ENCODE assay signal across 18 mouse cellular contexts in genomic region chr3:131998838-131999613, GRCm38 (mm10).
DNase-seq lines count a peak whose midpoint lies in the region; ATAC-seq lines count a peak whose summit lies in the region.
"Had no signal": no experiment of that assay in that cellular context is flagged by ENCODE, and none has a peak within 500 bp of the region (broad histone marks: within the 10 kb centered on the region; RNA-seq: fewer than 3 reads in every experiment).

No protein-coding gene starts in this region.

- no peak for DNase-seq in forebrain, embryonic 10.5 days (ENCODE audit: extremely low spot score, low spot score)
- no peak for DNase-seq in forebrain, embryonic 11.5 days (ENCODE audit: low spot score)
- DNase-seq in midbrain, embryonic 14.5 days: peak; percentile 23
- no peak for DNase-seq in midbrain, embryonic 10.5 days (ENCODE audit: low spot score)
- DNase-seq in hindbrain, embryonic 14.5 days (ENCODE audit: low spot score): no peak
- no peak for DNase-seq in c-Kit-positive CD71-positive TER-119-positive erythroid progenitor cells, embryonic 14.5 days (ENCODE audit: low spot score)
- DNase-seq in left cerebral cortex, adult 18-20 months (ENCODE audit: low spot score in 2 of 2): no peak
- DNase-seq: cerebellum, postnatal 25 days; gastrocnemius, postnatal 25 days; kidney, adult 9 months; kidney, postnatal 4 days; lung, postnatal 10 days; thymus, adult 2 months had no signal

- H3K27me3 ChIP-seq in forebrain, embryonic 10.5 days (ENCODE audit: poor library complexity, severe bottlenecking): no peaks in the 10 kb centered on the region
- no peaks in the 10 kb centered on the region for H3K27me3 ChIP-seq in forebrain, embryonic 11.5 days (ENCODE audit: control insufficient read depth, insufficient read depth, low read length)
- H3K27me3 ChIP-seq in midbrain, embryonic 14.5 days (ENCODE audit: control insufficient read depth, insufficient read depth, low read length): no peaks in the 10 kb centered on the region
- H3K27me3 ChIP-seq in midbrain, embryonic 10.5 days (ENCODE audit: low read depth, poor library complexity, severe bottlenecking): no peaks in the 10 kb centered on the region
- H3K27me3 ChIP-seq in hindbrain, embryonic 14.5 days (ENCODE audit: control insufficient read depth, insufficient read depth, low read length): no peaks in the 10 kb centered on the region
- no peaks in the 10 kb centered on the region for H3K27me3 ChIP-seq in neural tube, embryonic 14.5 days (ENCODE audit: control insufficient read depth, insufficient read depth, low read length)
- H3K27me3 ChIP-seq: stomach, embryonic 15.5 days had no signal

- H3K4me1 ChIP-seq in forebrain, embryonic 10.5 days: peaks cover 17% of the 10 kb centered on the region
- no peaks in the 10 kb centered on the region for H3K4me1 ChIP-seq in forebrain, embryonic 11.5 days (replicated peaks; ENCODE audit: control insufficient read depth, insufficient read depth, low read length)
- H3K4me1 ChIP-seq in midbrain, embryonic 14.5 days (ENCODE audit: control insufficient read depth, insufficient read depth, low read length): 0 out of 2 replicates have a peak, but pooled peaks cover 3% of the 10 kb centered on the region
- peaks cover 18% of the 10 kb centered on the region for H3K4me1 ChIP-seq in midbrain, embryonic 10.5 days
- 0 out of 2 replicates have a peak, but pooled peaks cover 12% of the 10 kb centered on the region for H3K4me1 ChIP-seq in hindbrain, embryonic 14.5 days (replicated peaks; ENCODE audit: control insufficient read depth, insufficient read depth, low read length)
- H3K4me1 ChIP-seq in neural tube, embryonic 14.5 days (ENCODE audit: control insufficient read depth, insufficient read depth, low read length): no peaks in the 10 kb centered on the region
- H3K4me1 ChIP-seq: stomach, embryonic 15.5 days had no signal

- H3K9ac ChIP-seq in forebrain, embryonic 11.5 days (ENCODE audit: low read length): no peak overlapping the region
- no peak overlapping the region for H3K9ac ChIP-seq in midbrain, embryonic 14.5 days (replicated peaks; ENCODE audit: low read length)
- H3K9ac ChIP-seq in hindbrain, embryonic 14.5 days: 0 out of 2 replicates have a peak overlapping the region, but pooled peaks have one; percentile 13
- H3K9ac ChIP-seq in neural tube, embryonic 14.5 days (replicated peaks; ENCODE audit: low read depth, low read length): no peak overlapping the region
- H3K9ac ChIP-seq: liver, embryonic 14.5 days; stomach, embryonic 15.5 days had no signal

- no peak overlapping the region for H3K4me2 ChIP-seq in forebrain, embryonic 11.5 days (ENCODE audit: low read depth, low read length, severe bottlenecking)
- no peak overlapping the region for H3K4me2 ChIP-seq in midbrain, embryonic 14.5 days (ENCODE audit: low read length)
- no peak overlapping the region for H3K4me2 ChIP-seq in hindbrain, embryonic 14.5 days (replicated peaks)
- H3K4me2 ChIP-seq in neural tube, embryonic 14.5 days (ENCODE audit: low read depth, low read length): no peak overlapping the region
- H3K4me2 ChIP-seq: stomach, embryonic 15.5 days had no signal

- no peak overlapping the region for H3K4me3 ChIP-seq in forebrain, embryonic 10.5 days
- H3K4me3 ChIP-seq in forebrain, embryonic 11.5 days (ENCODE audit: low read depth, low read length): no peak overlapping the region
- H3K4me3 ChIP-seq in midbrain, embryonic 14.5 days (replicated peaks; ENCODE audit: low read depth, low read length): no peak overlapping the region
- no peak overlapping the region for H3K4me3 ChIP-seq in midbrain, embryonic 10.5 days
- H3K4me3 ChIP-seq in hindbrain, embryonic 14.5 days (replicated peaks; ENCODE audit: low read length): no peak overlapping the region
- no peak overlapping the region for H3K4me3 ChIP-seq in neural tube, embryonic 14.5 days (ENCODE audit: low read depth, low read length)
- H3K4me3 ChIP-seq: myocyte; stomach, embryonic 15.5 days had no signal

- no peak for ATAC-seq in forebrain, embryonic 11.5 days (replicated peaks; ENCODE audit: low FRiP score)
- no peak for ATAC-seq in midbrain, embryonic 14.5 days (ENCODE audit: low FRiP score, low TSS enrichment)
- 0 out of 2 replicates have a peak, but pooled peaks have one; percentile 40 for ATAC-seq in hindbrain, embryonic 14.5 days (ENCODE audit: low FRiP score)
- ATAC-seq in neural tube, embryonic 14.5 days (ENCODE audit: low read depth): peak; percentile 60; the same call in 1 of the 2 replicates
- ATAC-seq: activated CD4-positive, CD25-positive, alpha-beta regulatory T cell, adult 4 months had no signal

- H3K9me3 ChIP-seq in forebrain, embryonic 10.5 days: no peaks in the 10 kb centered on the region
- H3K9me3 ChIP-seq in forebrain, embryonic 11.5 days (ENCODE audit: control insufficient read depth, low read length): no peaks in the 10 kb centered on the region
- H3K9me3 ChIP-seq in midbrain, embryonic 14.5 days (ENCODE audit: control insufficient read depth, low read length): no peaks in the 10 kb centered on the region
- no peaks in the 10 kb centered on the region for H3K9me3 ChIP-seq in midbrain, embryonic 10.5 days (replicated peaks)
- H3K9me3 ChIP-seq in hindbrain, embryonic 14.5 days (ENCODE audit: control insufficient read depth, low read length): no peaks in the 10 kb centered on the region
- no peaks in the 10 kb centered on the region for H3K9me3 ChIP-seq in neural tube, embryonic 14.5 days (ENCODE audit: control insufficient read depth, low read length)
- H3K9me3 ChIP-seq: stomach, embryonic 15.5 days had no signal

- H3K36me3 ChIP-seq in forebrain, embryonic 10.5 days (replicated peaks): no peaks in the 10 kb centered on the region
- H3K36me3 ChIP-seq in forebrain, embryonic 11.5 days (ENCODE audit: control insufficient read depth, insufficient read depth, low read length): no peaks in the 10 kb centered on the region
- no peaks in the 10 kb centered on the region for H3K36me3 ChIP-seq in midbrain, embryonic 14.5 days (ENCODE audit: control insufficient read depth, insufficient read depth, low read length)
- no peaks in the 10 kb centered on the region for H3K36me3 ChIP-seq in midbrain, embryonic 10.5 days
- H3K36me3 ChIP-seq in hindbrain, embryonic 14.5 days (replicated peaks; ENCODE audit: control insufficient read depth, insufficient read depth): no peaks in the 10 kb centered on the region
- no peaks in the 10 kb centered on the region for H3K36me3 ChIP-seq in neural tube, embryonic 14.5 days (ENCODE audit: control insufficient read depth, insufficient read depth, low read length)
- H3K36me3 ChIP-seq: stomach, embryonic 15.5 days had no signal

- 0 out of 2 replicates have a peak overlapping the region, but pooled peaks have one; percentile 35 for H3K27ac ChIP-seq in forebrain, embryonic 10.5 days
- H3K27ac ChIP-seq in forebrain, embryonic 11.5 days (ENCODE audit: low read depth, low read length): no peak overlapping the region
- no peak overlapping the region for H3K27ac ChIP-seq in midbrain, embryonic 14.5 days (replicated peaks; ENCODE audit: low read depth, low read length)
- H3K27ac ChIP-seq in midbrain, embryonic 10.5 days (replicated peaks): no peak overlapping the region
- H3K27ac ChIP-seq in hindbrain, embryonic 14.5 days: no peak overlapping the region
- no peak overlapping the region for H3K27ac ChIP-seq in neural tube, embryonic 14.5 days (ENCODE audit: low read depth, low read length)
- H3K27ac ChIP-seq: liver, embryonic 14.5 days; stomach, embryonic 15.5 days had no signal

- WGBS in forebrain, embryonic 10.5 days: 77% methylated on average over 6 of the region's 6 CpGs
- 63% methylated on average over 6 of the region's 6 CpGs for WGBS in forebrain, embryonic 11.5 days
- WGBS in midbrain, embryonic 14.5 days: 38% methylated on average over 6 of the region's 6 CpGs
- 75% methylated on average over 6 of the region's 6 CpGs for WGBS in midbrain, embryonic 10.5 days
- WGBS in hindbrain, embryonic 14.5 days: 42% methylated on average over 6 of the region's 6 CpGs
- WGBS in neural tube, embryonic 14.5 days: 44% methylated on average over 6 of the region's 6 CpGs

Comparison
In these comparisons a context has a peak if more than half of its experiments do, and no peak if none do; other contexts are left out.
1. ATAC-seq: peak in hindbrain, embryonic 14.5 days (single experiment) and neural tube, embryonic 14.5 days (single experiment); none in forebrain, embryonic 11.5 days (single experiment) and midbrain, embryonic 14.5 days (single experiment).